Mouse (Mus musculus) kidney, postnatal 36 days (tissue): ENCODE measurements around the gene Isoc2a.
A peak's percentile ranks its signal among the peaks of the same experiment; 100 is the strongest.
"Not testable (repeated sequence)": the region's sequence is repeated elsewhere in the genome, so short reads cannot be mapped to it uniquely, and the experiment has no call there.

ENCODE experiments used
- DNase-seq, 2 experiments: peaks; one replicate each; pipeline ENCODE4 v3.0.0; 2021 to 2022; ENCODE audit warnings: mixed read lengths in 2 of 2

Gene Isoc2a

DNA sequence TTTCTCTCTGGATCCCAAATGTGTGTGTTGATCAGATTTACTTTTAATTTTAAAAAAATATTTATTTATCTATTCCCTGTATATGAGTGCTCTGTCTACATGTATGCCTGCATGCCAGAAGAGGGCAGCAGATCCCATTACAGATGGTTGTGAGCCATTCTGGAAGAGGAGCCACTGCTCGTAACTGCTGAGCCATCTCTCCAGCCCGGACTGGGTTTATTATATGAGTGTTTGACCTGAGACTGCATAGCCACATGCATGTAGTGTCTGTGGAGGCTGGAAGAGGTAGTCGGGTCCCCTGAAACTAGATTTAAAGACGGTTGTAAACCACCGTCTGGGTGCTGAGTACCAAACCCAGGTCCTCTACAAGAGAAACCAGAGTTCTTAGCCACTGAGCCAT lies 11.9 kb upstream of the Isoc2a start:
- DNase-seq = peak; percentile 74 to 77

DNA sequence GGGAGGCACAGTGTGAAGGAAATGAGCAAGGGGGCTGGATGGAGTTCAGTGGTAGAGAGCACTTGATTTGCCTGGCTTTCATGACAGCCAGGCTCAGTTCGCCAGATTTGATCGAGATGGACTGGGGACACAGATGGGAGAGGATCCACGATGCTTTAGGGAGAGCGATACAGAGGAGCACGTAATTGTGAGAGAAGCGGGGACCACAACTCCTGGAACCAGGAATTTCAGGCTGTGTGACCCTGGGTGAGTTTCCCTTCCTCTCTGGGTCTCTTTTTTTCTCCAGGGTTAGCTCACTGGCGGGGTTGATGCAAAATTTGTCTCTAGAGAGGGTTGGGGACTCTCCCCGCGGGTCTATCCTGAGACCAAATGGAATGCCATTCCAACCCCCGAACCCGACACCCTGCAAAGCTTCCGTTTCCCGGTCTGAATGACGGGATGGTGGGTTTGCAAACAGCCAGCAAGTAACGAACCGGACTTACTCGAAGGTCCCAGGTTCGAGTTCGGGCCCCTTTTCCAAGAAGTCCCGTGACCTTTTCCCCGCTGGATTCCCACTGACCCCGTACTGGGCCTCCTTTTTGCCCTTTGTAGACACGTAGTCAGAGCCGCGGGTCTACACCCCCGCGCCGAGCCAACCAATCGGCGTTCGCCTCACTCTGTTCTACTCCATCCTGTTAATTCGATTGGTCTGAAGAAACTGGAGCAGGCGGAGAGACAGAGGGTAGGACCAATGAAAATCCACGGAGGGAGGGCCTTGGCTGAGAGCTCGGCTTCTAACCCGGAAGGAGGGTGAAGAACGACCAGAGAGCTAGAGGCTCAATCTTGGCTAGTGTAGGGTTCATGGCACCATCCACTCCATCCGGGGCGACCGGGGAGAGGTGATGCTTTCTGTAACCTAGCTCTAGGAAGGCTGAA lies 11.1 kb upstream of the Isoc2a start:
- peak; percentile 97 to 98 for DNase-seq

DNA sequence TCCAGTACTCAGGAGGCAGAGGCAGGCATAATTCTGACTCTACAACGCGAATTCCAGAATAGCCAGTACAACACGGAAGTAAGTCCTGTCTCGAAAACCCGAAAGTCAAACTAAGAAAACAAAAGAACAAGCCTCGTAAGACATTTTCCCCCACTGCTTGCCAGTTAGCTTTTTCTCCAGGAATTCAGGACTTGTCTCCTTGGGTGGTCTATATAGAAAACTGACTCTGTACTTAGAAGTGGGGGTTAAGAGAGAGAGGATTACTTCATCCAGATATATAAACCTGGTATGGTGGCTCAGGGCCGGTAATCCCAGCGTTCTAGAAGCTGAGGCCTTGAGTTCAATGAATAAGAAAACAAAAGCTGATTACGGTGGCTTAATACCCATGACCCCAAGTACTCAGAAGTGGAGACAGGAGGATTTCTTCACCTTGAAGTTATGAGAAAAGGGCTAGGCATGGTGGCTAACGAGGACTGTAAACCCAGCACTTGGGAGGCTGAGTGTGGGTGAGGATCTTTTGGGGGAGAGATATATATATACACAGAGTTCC lies 10.2 kb upstream of the Isoc2a start:
- DNase-seq = no peak

DNA sequence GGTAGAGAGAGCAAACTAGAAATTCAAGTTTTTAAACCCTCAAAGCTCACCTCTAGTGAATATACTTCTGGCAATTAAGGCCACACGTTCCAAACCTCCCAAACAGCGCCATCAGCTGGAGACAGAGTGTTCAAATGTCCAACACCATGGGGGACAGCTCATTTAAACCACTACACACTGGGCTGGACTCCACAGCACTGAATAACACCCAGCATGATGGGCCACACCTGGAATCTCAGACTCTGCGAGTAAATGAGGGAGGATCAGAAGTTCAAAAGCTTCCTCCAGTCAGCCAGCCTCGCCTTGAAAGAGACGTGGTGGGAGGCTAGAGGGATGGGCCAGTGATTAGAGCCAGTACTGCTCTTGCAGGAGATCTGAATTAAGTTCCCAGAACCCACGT lies 6.8 kb upstream of the Isoc2a start, which contains the start of gene Isoc2b:
Isoc2b (minus strand) TSS at position 126 of the 400 bp plus-strand sequence.
- DNase-seq = no peak

DNA sequence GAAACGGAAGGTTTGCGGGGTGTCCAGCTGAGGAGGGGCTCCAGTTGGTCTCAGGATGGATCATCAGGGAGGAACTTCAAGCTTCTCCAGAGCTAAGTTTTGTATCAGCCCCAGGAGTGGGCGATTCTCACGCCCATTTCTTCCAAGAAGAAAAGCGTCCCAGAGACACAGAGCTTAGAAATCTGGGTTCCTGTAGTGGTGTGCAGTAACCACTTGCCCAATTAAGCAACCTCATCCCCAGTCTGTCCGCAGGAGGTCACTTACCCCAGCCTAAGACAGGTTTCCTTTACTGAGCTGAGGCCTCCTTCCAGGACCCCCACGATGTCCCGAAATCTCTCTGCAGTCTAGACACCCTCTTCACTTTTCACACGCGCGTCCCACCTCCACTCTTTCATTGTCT lies 273 bp downstream of the Isoc2a start:
- DNase-seq = no peak

DNA sequence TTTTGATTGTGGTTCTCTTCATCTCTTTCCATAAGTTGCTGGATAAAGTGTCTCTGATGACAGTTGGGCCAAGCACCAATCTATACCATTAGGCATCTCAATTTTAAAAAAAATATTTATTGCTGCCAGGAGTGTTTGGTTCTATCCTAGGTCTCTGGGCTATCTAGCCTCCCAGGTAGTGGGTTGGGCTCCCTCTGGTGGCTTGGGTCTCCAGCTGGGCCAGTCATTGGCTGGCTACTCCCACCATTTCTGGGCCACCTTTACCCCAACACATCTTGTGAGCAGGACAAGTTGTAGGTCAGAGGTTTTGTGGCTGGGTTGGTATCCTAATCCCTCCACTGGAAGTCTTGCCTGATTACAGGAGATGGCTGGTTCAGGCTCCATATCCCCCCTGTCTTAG lies 1.2 kb downstream of the Isoc2a start:
- peak; percentile 56 to 73 for DNase-seq

DNA sequence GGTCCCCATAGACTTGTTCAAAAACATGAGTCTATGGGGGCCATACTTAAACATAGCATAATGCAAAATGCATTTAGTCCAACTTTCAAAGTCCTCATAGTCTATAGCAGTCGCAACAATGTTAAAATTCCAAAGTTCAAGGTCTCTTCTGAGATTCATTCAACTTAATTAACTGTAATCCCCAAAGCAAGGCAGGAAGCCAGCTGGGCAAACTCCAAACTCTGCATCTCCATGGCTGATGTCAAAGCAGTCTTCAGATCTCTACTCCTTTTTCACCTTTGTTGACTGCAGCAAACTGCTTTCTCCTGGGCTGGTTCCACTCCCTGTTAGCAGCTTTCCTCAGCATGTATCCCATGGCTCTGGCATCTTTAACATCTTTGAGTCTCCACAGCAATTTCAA lies 2.1 kb downstream of the Isoc2a start:
- not testable (repeated sequence) for DNase-seq

DNA sequence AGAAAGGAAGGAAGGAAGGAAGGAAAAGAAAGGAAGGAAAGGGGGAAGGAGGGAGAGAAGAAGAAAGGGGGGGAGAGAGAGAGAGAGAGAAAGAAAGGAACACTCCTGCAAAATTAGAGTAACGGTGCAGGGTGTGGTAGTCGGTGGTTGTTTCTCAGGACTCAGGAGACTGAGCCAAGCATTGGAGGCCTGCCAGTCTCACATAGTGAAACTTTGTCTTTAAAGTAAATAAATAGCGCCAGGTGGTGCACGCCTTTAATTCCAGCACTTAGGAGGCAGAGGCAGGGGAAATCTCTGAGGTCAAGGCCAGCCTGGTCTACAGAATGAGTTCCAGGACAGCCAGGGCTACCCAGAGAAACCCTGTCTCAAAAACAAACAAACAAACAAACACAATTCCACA lies 9.7 kb downstream of the Isoc2a start:
- peak; percentile 38 to 61 for DNase-seq

DNA sequence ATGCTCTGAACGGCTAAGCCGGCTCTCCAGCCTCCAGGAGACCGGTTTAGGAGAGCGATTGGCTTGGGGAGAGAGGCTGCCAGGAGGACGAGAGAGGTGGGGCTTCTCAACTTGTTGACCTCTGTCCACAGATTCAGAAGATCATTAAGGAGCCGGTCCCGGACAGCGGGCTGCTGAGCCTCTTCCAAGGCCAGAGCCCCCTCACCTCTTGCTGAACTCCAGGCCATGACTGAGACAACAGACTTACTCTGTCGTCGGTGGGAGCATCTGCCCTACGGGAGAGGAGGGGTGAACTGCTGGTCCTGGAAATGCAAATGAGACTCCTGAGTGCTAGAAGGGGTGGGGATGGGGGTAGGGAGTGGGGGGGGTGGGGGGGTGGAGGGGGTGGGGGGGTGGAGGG lies 18.2 kb downstream of the Isoc2a start:
- DNase-seq = no peak

DNA sequence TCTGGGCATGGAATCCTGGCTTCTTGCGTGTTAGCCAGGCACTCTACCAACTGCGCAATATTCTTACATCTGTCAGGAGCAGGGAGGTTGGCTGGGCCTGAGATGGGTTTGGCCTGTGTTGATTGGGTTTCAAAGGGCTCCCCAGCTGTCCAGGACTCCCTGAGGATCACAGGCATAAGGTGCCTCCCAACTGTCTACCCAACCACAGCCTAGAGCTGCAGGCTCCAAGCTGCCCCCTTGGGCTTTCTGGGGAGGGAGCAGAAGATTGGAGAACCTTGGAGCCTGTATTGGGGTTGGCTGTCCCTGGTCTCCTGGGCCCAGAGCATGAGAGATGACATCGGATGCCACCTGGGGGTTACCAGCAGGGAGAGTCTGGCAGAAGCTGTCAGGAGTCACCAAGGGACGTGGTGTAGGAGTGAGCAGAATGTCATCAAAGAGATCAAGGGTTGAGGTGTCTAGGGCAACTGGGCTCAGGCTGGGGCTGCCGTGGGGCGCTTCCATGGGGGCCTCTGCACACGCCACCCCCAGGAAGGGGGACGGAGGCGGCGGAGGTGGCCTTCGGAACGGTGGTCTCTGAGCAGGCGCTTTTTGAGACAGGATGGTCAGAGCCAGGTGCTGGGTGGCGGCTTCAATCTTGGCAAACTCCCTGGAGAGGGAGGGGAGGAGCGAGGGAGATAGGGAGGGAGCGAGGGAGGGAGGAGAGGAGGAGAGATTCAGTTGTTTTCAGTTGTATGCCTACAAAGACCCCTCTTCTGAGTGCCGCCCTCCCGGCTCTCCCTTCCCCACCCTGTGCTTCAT lies 22.1 kb downstream of the Isoc2a start:
- no peak for DNase-seq

DNA sequence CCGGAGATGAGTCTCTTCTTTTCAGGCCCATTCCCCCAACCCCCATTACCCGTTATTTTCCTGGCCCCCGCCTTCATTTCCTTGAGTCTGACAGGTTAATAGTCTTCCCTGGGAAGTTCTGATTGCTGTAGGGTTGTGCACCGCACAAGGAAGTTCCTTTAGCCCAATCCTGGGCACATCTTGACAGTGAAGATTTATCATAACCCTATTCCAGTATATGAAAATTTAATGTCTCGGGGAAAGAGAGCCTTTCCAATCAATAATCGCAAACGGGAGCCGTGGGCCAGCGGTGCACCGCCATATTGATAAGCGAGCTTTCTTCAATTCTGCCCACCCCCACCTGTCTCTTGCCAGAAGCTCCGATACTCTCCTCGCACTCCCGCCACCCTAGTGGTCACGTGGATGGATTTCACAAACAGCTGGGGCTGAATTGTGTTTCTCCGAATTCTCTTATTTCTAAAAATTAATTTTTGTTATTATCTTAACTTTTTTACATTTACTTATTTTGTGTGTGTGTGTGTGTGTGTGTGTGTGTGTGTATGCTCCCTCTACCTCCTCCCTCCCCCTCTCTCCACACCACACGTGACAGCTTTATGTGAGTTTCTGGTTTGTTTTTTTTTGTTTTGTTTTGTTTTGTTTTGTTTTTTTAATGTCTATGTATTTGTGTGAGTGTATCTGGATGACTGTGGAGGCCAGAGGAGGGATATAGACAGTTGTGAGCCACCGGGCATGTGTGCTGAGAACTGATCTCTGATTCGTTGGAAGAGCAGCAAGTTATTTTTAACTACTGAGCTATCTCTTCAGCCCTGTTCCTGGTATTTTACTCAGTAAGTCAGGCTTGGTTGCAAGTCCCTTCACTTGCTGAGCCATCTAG lies 22.9 kb downstream of the Isoc2a start:
- DNase-seq = peak in 1 of 2 experiments; percentile 47

DNA sequence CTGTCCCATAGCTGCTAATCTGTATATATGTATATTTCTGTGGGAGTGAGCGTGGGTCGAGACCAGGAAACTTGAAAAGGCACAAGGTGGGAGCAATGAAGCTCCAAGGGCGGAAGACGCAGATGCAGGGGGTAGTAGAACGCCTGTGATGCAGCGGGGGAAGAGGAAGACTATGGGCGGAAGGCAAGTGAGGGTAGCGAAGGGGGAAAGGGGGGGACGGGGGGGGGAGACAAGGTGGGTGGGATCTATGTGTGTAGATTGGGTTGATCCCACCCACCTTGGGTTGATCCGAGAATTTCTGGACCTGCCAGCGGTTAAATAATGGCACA lies 23.5 kb downstream of the Isoc2a start:
- no peak for DNase-seq

DNA sequence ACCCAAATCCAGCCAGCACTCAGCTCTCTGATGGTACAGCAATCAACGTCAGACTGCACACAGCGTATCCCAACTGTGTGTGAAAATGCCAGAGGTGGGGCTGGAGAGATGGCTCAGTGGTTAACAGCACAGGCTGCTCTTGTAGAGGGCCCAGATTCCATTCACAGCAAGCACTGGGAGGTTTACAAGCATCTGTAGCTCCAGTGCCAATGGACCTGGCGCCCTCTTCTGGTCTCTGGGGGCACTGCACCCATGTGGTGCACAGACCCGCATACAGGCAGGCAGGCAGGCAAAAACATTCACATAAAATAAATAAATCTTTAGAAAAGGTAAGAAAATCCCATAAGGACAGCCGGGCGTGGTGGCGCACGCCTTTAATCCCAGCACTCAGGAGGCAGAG lies 24.2 kb downstream of the Isoc2a start:
- DNase-seq = peak in 1 of 2 experiments; percentile 64

DNA sequence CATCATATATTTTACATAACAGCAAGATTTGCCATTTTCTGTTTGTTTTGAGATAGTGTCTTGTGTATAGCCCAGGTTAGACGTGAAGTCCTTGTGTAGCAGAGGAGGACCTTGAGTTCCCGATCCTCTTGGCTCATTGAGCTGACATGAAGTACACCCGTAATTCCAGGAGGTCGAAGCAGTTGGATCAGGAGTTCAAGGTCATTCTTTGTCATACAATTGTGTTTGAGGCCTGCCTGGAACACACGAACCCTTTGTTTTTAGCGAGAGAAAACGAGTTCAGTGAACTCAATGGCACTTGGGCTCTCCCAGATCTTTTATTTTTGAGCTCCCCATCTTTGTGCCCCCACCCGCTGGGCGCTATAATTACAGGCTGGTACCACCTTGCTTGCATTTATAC lies 25.5 kb downstream of the Isoc2a start:
- DNase-seq = no peak

DNA sequence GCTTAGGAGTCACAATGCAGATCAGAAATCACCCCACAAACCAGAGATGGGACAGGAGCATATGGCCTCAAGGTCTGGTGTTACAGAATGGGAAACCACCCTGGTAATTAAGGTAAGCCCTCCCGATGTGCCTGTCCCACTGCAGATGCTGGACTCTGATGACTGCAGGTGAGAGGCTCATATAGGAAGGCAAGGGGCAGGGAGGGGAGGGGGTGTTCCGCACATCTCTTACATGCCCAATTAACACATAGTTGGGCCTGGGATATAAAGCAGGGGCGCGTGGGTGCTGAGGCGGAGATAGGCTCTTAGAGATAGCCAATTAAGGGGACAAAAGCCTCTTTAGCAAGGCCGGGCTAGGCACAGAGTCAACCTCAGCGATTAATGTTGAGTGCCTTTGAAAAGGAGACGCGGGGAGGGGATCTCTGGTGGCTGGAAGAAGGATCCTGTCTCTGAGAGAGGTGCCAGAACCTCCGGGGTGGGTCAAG lies 29.6 kb downstream of the Isoc2a start, which contains the start of gene Gm36210:
Gm36210 (minus strand) TSS at position 51 of the 485 bp plus-strand sequence.
- DNase-seq = no peak

DNA sequence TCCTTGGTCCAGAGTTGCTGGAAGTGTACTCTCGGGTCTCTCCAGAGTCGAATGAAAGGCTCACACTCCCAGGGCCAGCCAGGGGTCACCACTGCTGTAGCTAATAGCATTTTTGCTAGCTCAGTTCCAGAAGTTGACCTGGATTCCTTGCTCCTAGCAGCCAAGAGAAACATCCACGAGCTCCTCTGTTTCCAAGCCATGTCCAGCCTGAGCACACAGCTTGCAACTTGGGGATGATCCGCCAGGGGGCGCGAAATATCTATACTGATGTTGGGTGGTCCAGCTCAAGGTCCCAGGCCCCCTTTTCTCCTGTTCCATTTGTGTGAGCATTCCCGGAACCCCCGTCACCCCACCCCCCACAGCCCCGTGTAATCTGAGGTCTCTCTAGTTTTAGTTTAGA lies 34.6 kb downstream of the Isoc2a start:
- DNase-seq = peak; percentile 47 to 86

DNA sequence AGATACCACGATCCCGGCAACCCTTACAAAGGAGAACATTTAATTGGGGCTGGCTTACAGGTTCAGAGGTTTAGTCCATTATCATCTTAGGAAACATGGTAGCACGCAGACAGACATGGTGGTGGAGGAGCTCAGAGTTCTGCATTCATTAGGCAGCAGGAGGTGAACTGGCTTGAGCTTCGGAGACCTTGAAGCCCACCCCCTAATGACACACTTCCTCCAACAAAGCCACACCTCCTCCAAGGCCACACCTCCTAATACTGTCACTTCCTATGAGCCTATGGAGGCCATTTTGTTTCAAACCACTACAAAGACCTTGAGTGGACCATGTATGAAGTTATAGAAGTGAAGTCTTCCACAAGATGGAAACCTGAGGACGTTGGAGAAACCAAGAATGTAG lies 35.3 kb downstream of the Isoc2a start:
- DNase-seq = no peak

DNA sequence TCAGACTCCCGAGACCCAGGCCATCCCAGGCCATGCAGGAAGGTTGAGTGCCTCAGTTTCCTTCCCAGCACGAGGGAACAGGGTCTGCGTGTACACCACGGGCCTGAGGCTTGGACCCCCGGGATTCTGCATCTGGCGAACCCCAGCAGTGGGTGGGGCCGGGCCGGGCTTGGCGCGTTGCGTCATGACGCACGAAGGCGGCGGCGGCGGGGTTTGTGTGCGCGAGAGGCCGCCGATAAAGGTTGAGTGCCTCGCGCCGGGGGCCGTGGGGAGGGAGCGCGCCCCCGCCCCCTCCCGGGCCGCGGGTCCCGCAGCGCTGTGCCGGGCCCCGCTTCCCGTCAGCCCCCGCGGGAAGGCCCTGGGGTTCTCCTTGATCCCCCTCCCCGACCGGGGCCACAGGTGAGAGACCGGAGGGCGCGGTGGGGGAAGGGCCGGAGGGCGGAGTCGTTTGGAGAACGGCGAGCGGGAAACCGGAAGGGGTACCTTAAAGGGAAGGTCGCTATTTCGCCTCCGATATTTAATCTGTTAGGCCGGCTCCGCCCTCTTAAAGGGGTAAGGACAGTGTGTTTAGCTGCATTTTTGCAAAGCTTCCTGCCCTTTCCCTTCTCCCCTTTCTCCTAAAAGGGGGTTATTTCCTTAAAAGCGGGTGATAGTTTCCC lies 38.2 kb downstream of the Isoc2a start, which contains the start of gene Zfp628:
Zfp628 (plus strand) TSS at position 211 of the 659 bp plus-strand sequence.
- DNase-seq = peak; percentile 94 to 97

DNA sequence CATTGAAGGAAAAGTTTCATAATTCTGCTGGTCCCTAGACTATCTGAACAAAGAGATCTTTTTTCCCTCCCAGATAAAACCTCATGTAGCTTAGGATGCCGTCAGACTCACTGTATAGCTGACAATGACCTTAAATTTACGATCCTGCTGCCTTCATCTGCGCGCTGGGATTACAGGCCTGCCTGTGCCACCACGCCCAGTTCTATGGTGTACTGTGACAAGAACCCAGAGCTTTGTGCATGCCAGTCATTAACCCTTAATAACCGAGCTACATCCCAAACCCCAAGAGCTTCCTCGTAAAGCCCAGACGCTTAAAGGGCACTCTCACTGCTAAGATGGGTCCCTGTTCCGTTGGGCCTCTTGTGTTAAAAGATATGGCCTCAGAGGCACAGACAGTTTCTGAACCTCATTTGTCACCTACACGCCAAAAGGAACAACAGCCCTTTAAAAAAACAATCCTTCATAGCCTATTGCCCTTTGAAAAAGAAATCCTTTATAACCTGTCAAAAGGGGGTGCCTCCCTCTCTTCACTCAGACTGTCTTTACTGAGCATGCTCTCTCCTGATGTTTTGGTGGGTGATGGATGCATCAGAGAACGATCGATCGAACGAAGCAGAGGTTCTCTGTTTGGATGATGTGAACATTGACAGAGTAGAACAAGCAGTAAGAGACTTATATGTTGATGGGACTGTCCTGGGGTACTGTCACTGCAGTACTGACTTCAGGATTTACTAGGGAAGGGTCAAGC lies 38.9 kb downstream of the Isoc2a start:
- DNase-seq = no peak

DNA sequence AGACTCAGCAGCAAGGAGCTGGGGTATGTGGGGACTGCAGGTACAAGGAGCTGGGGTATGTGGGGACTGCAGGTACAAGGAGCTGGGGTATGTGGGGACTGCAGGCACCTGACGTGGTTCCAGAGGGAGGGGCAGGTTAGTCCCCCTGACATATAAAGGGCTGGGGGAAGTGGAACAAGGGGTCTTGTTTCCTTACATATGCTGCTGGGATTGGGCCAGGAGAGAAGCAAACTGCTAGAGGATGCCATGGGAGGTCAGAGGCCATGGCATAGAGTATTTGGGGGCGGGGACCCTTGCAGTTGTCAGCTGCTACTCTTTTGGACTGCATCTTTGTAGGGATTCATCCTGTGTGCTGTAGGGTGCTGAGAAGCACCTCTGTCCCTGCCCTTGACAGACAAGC lies 40.5 kb downstream of the Isoc2a start:
- DNase-seq = no peak

DNA sequence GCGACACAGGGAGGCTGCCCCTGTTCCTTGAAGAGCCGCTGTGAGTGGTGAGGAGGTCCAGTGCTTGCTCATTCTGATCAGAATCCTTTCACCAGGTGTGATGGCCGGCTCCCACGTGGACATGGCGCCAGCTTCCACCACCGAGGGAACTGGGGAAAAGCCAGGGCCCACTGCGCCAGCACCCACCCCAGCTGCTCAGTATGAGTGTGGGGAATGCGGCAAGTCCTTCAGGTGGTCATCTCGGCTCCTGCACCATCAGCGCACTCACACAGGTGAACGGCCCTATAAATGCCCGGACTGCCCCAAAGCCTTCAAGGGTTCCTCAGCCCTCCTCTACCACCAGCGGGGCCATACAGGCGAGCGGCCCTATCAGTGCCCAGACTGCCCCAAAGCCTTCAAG lies 41.7 kb downstream of the Isoc2a start:
- DNase-seq = no peak
